Mouse (Mus musculus): ENCODE measurements around the gene Klhl5.

GRCm38 (mm10) chr5:65063266-65063665 lies 44.1 kb upstream of the Klhl5 start:
- no peak for TF ChIP-seq POLR2A (IDR thresholded peaks at IDR 0.05; ENCODE audit: low read depth, low read length)
- TF ChIP-seq CTCF (conservative IDR thresholded peaks at IDR 0.05; ENCODE audit: insufficient read depth, insufficient read length, low read depth, low read length): no peak

Data from kidney, adult 2 months (tissue).